Mouse (Mus musculus) heart, postnatal 0 days (tissue): ENCODE measurements at regions not wholly inside any gene's neighbourhood (a gene's known extent, or its start where the extent isn't known, plus 50 kb on each side); places are given as distances from the start of the nearest gene placed in this dataset.

Experiments used
- ATAC-seq: fragments of 200-750 bp; cut with Nextera tagmentation; 2 replicates; pipeline ENCODE4 v1.8.0; 2017; ENCODE audit warnings: low read depth, moderate number of reproducible peaks, moderate library complexity; ENCODE audit not compliant: insufficient read depth
- DNase-seq: peaks from one replicate; pipeline ENCODE4 v3.0.0-alpha.2; 2016; ENCODE audit warnings: low spot score
- H3K27ac ChIP-seq: fragments of 300-500 bp; sonication (generic); 2 replicates; pipeline ENCODE4 v1.5.1; 2014; ENCODE audit warnings: low read depth, mild to moderate bottlenecking
- H3K27me3 ChIP-seq: fragments of 300-500 bp; sonication (generic); 2 replicates; pipeline ENCODE4 v1.6.1; 2014; ENCODE audit warnings: low read length, mixed read lengths; ENCODE audit not compliant: control insufficient read depth, insufficient read depth
- H3K36me3 ChIP-seq: fragments of 300-500 bp; sonication (generic); replicated peaks from 2 replicates; pipeline ENCODE4 v1.6.1; 2014; ENCODE audit warnings: low read length, mixed read lengths; ENCODE audit not compliant: control insufficient read depth, insufficient read depth
- H3K4me1 ChIP-seq: fragments of 300-500 bp; sonication (generic); 2 replicates; pipeline ENCODE4 v1.6.1; 2014; ENCODE audit warnings: antibody characterized with exemption; ENCODE audit not compliant: control insufficient read depth, insufficient read depth
- H3K4me2 ChIP-seq: fragments of 300-500 bp; sonication (generic); 2 replicates; pipeline ENCODE4 v1.6.1; 2014; ENCODE audit warnings: low read depth, mild to moderate bottlenecking, low read length, moderate library complexity
- H3K4me3 ChIP-seq: fragments of 300-500 bp; sonication (generic); 2 replicates; pipeline ENCODE4 v1.5.1; 2014; ENCODE audit warnings: low read depth, low read length
- H3K9ac ChIP-seq: fragments of 300-500 bp; sonication (generic); replicated peaks from 2 replicates; pipeline ENCODE4 v1.6.1; 2014; ENCODE audit warnings: low read depth, low read length, mixed read lengths
- H3K9me3 ChIP-seq: fragments of 300-500 bp; sonication (generic); replicated peaks from 2 replicates; pipeline ENCODE4 v1.6.1; 2016; ENCODE audit warnings: low read length; ENCODE audit not compliant: control insufficient read depth
- CTCF ChIP-seq: IDR thresholded peaks from 2 replicates; pipeline ENCODE4 v1.5.1; 2016; ENCODE audit warnings: antibody characterized with exemption, control low read depth, low read depth
- EP300 ChIP-seq: IDR thresholded peaks from 2 replicates; pipeline ENCODE4 v1.6.1; 2016; ENCODE audit warnings: antibody characterized with exemption, low read depth
- WGBS: fragments of 180-500 bp; shearing (Covaris S2); extraction: QIAGEN DNeasy Blood & Tissue Kit; methylation state at CpG from one replicate; pipeline ENCODE4 v1.1.7; 2014; 5-methylcytosine and 5-hydroxymethylcytosine counted together

DNA sequence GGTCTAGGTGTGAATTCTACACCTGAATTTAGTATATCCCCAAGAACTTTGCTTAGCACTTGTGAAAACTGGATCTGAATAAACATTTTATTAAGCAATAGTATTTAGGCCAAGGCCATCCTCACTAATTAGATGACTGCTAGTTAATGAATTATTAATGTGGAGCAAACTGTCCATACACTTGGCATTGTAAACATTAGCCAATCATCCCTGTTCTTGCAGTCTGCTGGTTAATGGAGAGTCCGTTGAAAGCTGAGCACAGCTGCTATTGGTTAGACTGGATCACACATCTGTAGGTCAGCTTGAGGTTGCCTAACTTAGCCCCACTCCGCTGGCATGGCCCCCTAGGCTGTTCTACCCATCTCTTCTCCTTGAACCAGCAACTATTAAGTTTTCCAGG is 826.2 kb upstream of the 4930452B06Rik start:
- no peaks in the 10 kb centered on the region for H3K4me1 ChIP-seq
- no peak overlapping the region for H3K27ac ChIP-seq
- no peaks in the 10 kb centered on the region for H3K27me3 ChIP-seq
- ATAC-seq = no peak
- H3K9ac ChIP-seq = no peak overlapping the region
- H3K9me3 ChIP-seq = no peaks in the 10 kb centered on the region
- no peak for DNase-seq
- H3K4me3 ChIP-seq = no peak overlapping the region
- no peak overlapping the region for H3K4me2 ChIP-seq
- TF ChIP-seq CTCF (no peak), EP300 (no peak)
- no peaks in the 10 kb centered on the region for H3K36me3 ChIP-seq
- WGBS = 81% methylated on average over 2 of the region's 2 CpGs

DNA sequence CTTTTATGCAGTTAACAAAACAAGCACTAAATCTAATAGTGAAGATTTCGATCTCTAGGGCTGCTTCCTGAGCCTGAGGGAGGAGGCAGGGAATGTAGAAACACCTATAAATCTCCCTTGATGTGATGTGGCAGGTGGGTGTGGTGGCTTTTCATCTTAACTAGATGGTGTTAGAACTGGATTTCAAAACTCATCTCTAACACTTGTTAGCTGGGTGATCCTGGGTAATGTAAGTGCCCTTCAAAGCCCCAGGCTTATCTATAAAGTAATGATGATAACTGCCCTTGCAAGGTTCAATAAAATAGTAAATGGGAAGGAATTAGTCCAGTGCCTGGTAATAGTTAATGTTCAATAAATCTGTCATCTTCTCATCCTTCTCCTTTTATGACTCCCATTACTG is 822.5 kb upstream of the 4930452B06Rik start:
- Histone ChIP-seq H3K4me2 (no peak overlapping the region), H3K4me3 (no peak overlapping the region), H3K9me3 (no peaks in the 10 kb centered on the region), H3K36me3 (no peaks in the 10 kb centered on the region), H3K27me3 (no peaks in the 10 kb centered on the region), H3K27ac (no peak overlapping the region), H3K4me1 (no peaks in the 10 kb centered on the region), H3K9ac (no peak overlapping the region)
- 60% methylated on average over 1 of the region's 1 CpGs for WGBS
- ATAC-seq = no peak
- no peak for DNase-seq
- TF ChIP-seq EP300 (no peak), CTCF (no peak)

DNA sequence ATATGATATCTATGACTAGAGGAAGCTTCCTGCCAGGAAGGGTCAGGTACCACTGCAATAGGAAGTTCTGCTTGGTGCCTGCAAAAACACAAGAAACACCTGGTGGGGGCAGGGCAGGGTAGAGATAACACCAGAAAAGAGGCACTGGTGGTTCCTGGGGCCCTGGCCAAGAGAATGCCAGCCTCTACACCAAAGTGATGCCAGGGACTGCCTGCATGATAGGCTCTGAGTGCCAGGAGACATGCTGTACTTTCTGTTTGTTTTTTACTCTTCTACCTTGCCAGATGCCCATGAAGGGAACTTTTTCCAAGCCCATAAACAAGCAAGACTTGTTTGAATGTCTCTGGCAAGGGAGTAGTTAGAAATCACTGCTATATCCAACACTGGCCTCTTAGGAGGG is 812.9 kb upstream of the 4930452B06Rik start:
- Histone ChIP-seq H3K9me3 (no peaks in the 10 kb centered on the region), H3K27me3 (no peaks in the 10 kb centered on the region), H3K9ac (no peak overlapping the region), H3K4me2 (no peak overlapping the region), H3K4me1 (no peaks in the 10 kb centered on the region), H3K36me3 (no peaks in the 10 kb centered on the region), H3K4me3 (no peak overlapping the region), H3K27ac (no peak overlapping the region)
- TF ChIP-seq CTCF = no peak
- TF ChIP-seq EP300 = no peak
- DNase-seq (no peak), ATAC-seq (no peak)

DNA sequence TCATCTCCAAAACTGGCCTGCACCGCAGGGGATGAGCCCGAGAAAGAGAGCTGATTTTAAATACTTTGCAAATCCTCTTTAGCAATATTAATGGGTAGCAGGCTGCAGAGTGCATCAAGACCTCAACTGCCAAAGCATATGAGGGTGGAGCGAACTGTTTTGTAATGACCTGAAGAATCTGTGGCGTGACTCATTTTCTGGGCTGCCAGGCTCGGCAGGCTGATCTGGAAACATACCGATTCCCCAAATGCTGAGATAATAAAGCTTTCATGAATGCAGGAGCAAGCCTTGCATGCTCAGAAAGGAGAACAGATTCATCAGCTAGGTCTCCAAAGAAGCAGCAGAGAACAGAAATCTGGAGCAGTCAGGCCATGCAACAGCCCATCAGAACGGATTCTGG is 809.1 kb upstream of the 4930452B06Rik start:
- Histone ChIP-seq H3K4me2 (no peak overlapping the region), H3K4me1 (no peaks in the 10 kb centered on the region), H3K36me3 (no peaks in the 10 kb centered on the region), H3K9me3 (no peaks in the 10 kb centered on the region), H3K4me3 (no peak overlapping the region), H3K27me3 (no peaks in the 10 kb centered on the region), H3K27ac (no peak overlapping the region), H3K9ac (no peak overlapping the region)
- 72% methylated on average over 7 of the region's 7 CpGs for WGBS
- ATAC-seq (no peak), DNase-seq (no peak)
- TF ChIP-seq CTCF (no peak), EP300 (no peak)

DNA sequence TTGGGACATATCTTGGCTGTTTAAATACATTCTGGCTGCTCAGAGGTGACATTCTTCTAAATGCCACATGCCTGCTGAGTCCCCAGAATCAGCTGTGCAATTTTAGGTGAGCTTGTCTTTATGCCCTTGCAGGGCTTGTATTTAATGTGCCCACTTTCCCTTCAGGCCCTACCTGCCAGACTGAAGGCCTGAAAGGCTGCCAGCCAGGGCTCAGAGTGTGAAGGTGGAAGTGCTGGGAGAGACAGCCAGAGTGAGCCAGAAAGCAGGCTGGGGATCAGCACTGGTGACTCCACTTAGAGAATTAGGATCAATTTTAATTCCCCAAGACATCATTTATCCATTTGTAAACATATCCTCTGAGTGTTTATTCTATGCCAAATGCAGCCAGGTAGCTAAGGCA is 803.6 kb upstream of the 4930452B06Rik start:
- ATAC-seq = no peak

DNA sequence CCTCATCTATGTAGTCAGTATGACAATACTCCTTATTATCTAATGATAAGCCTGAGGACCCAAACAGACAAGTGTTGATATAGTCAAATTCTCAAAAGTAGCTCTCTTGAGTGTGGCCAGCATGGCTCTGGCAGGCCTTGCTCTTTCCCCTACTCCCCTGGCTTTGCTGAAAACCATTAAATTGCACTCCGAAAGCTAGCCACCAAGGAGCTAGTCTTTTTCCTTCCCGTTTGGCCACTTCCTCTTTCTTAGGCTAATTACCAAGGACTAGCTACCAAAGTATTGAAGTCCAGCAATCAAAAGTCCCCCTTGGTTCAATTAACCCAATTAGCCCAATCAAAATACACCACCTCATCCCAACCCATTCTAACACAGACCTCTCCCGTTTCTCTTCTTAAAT is 802.6 kb upstream of the 4930452B06Rik start:
- DNase-seq = no peak
- 74% methylated on average over 3 of the region's 3 CpGs for WGBS
- H3K27me3 ChIP-seq = no peaks in the 10 kb centered on the region

More for the DNA sequence above, 803.6 kb upstream of the 4930452B06Rik start:
- Histone ChIP-seq H3K4me2 (no peak overlapping the region), H3K36me3 (no peaks in the 10 kb centered on the region), H3K9ac (no peak overlapping the region), H3K27ac (no peak overlapping the region), H3K4me3 (no peak overlapping the region), H3K9me3 (no peaks in the 10 kb centered on the region), H3K27me3 (no peaks in the 10 kb centered on the region), H3K4me1 (no peaks in the 10 kb centered on the region)
- TF ChIP-seq CTCF (no peak), EP300 (no peak)
- no peak for DNase-seq

More for the DNA sequence above, 802.6 kb upstream of the 4930452B06Rik start:
- Histone ChIP-seq H3K27ac (no peak overlapping the region), H3K4me2 (no peak overlapping the region), H3K9me3 (no peaks in the 10 kb centered on the region), H3K9ac (no peak overlapping the region), H3K4me3 (no peak overlapping the region), H3K4me1 (no peaks in the 10 kb centered on the region), H3K36me3 (no peaks in the 10 kb centered on the region)
- TF ChIP-seq EP300 = no peak
- TF ChIP-seq CTCF = no peak
- no peak for ATAC-seq
